ENCODE assay signal across 8 mouse cellular contexts in genomic region chr11:72795455-72796295, GRCm38 (mm10). TPM values are rescaled to one million over a fixed set of nuclear protein-coding genes. Genes with fewer than 3 reads are reported as not detected.
A peak's percentile ranks its signal among the peaks of the same experiment; 100 is the strongest.
DNase-seq lines count a peak whose midpoint lies in the region; ATAC-seq and TF ChIP-seq lines count a peak whose summit lies in the region.

Gene Cyb5d2, minus strand, starts transcription at chr11:72796142.
Gene Zzef1, plus strand, starts transcription at chr11:72796226.

- TF ChIP-seq CTCF in G1E (IDR thresholded peaks at IDR 0.05; ENCODE audit: low read depth, low read length), result no peak
- TF ChIP-seq CTCF in layer of hippocampus, adult 2 months (conservative IDR thresholded peaks at IDR 0.05), result 0 out of 2 replicates have a peak, but pooled peaks have one; percentile 6
- no peak for TF ChIP-seq CTCF in lung, embryonic 14.5 days (IDR thresholded peaks at IDR 0.05; ENCODE audit: low read depth)
- TF ChIP-seq CTCF in olfactory bulb, adult 2 months (IDR thresholded peaks at IDR 0.05; ENCODE audit: insufficient read depth, low read depth, low read length), result no peak
- TF ChIP-seq CTCF in thymus, adult 2 months (IDR thresholded peaks at IDR 0.05; ENCODE audit: borderline replicate concordance, control insufficient read depth, extremely low read depth, insufficient read depth, low read length, poor library complexity), result no peak

- peak within 1 kb of the TSS; percentile 98 for H3K4me2 ChIP-seq in forebrain, embryonic 16.5 days (ENCODE audit: low read length)
- peak within 1 kb of the TSS; percentile 66 for H3K4me2 ChIP-seq in lung, embryonic 14.5 days

- H3K27me3 ChIP-seq in G1E (ENCODE audit: insufficient read depth, low read length), result no peaks in the 10 kb centered on the region
- no peaks in the 10 kb centered on the region for H3K27me3 ChIP-seq in forebrain, embryonic 16.5 days (replicated peaks; ENCODE audit: control insufficient read depth, insufficient read depth, low read length)
- H3K27me3 ChIP-seq in lung, embryonic 14.5 days (ENCODE audit: insufficient read depth, low read length), result no peaks in the 10 kb centered on the region
- H3K27me3 ChIP-seq in thymus, adult 2 months (ENCODE audit: control insufficient read depth, insufficient read depth, low read length), result no peaks in the 10 kb centered on the region

- ATAC-seq in G1E (ENCODE audit: extremely low read depth, insufficient number of reproducible peaks, low FRiP score, poor library complexity, severe bottlenecking), result peak; percentile 72
- peak; percentile 96 for ATAC-seq in forebrain, embryonic 16.5 days
- ATAC-seq in lung, embryonic 14.5 days (ENCODE audit: insufficient read depth), result peak; percentile 95

- H3K27ac ChIP-seq in forebrain, embryonic 16.5 days (ENCODE audit: low read length), result peak within 1 kb of the TSS; percentile 86
- peak within 1 kb of the TSS; percentile 94 for H3K27ac ChIP-seq in layer of hippocampus, adult 2 months
- H3K27ac ChIP-seq in lung, embryonic 14.5 days (ENCODE audit: low read depth), result peak within 1 kb of the TSS; percentile 81
- peak within 1 kb of the TSS; percentile 88 for H3K27ac ChIP-seq in olfactory bulb, adult 2 months (ENCODE audit: insufficient read depth, low read depth, low read length)
- peak within 1 kb of the TSS; percentile 57 for H3K27ac ChIP-seq in thymus, adult 2 months (ENCODE audit: control insufficient read depth, insufficient read depth, low read length)

- H3K4me3 ChIP-seq in G1E (ENCODE audit: low read depth, low read length), result peak within 1 kb of the TSS; percentile 100
- peak within 1 kb of the TSS; percentile 75 for H3K4me3 ChIP-seq in forebrain, embryonic 16.5 days (replicated peaks; ENCODE audit: low read length)
- H3K4me3 ChIP-seq in layer of hippocampus, adult 2 months, result peak within 1 kb of the TSS; percentile 97
- H3K4me3 ChIP-seq in lung, embryonic 14.5 days (ENCODE audit: low read depth, low read length), result peak within 1 kb of the TSS; percentile 96
- H3K4me3 ChIP-seq in olfactory bulb, adult 2 months (ENCODE audit: insufficient read depth, low read depth, low read length), result peak within 1 kb of the TSS; percentile 77
- H3K4me3 ChIP-seq in thymus, adult 2 months (ENCODE audit: control insufficient read depth, insufficient read depth, low read length), result peak within 1 kb of the TSS; percentile 79

- TF ChIP-seq POLR2A in olfactory bulb, adult 2 months (IDR thresholded peaks at IDR 0.05; ENCODE audit: insufficient read depth, low read depth, low read length), result peak; percentile 62; the same call in 1 of the 2 replicates
- TF ChIP-seq POLR2A in thymus, adult 2 months (IDR thresholded peaks at IDR 0.05; ENCODE audit: control insufficient read depth, extremely low read depth, insufficient read depth, low read length, poor library complexity), result no peak; the same call in none of the 2 replicates

- peaks cover 16% of the 10 kb centered on the region for H3K4me1 ChIP-seq in G1E (ENCODE audit: insufficient read depth, low read depth, low read length)
- peaks cover 15% of the 10 kb centered on the region for H3K4me1 ChIP-seq in forebrain, embryonic 16.5 days (replicated peaks; ENCODE audit: control insufficient read depth, insufficient read depth, low read length)
- H3K4me1 ChIP-seq in lung, embryonic 14.5 days (ENCODE audit: insufficient read depth), result no peaks in the 10 kb centered on the region
- no peaks in the 10 kb centered on the region for H3K4me1 ChIP-seq in olfactory bulb, adult 2 months (ENCODE audit: control insufficient read depth, insufficient read depth, low read length)
- 0 out of 2 replicates have a peak, but pooled peaks cover 2% of the 10 kb centered on the region for H3K4me1 ChIP-seq in thymus, adult 2 months (replicated peaks; ENCODE audit: control insufficient read depth, insufficient read depth, low read length)

- under 1% methylated on average over 69 of the region's 69 CpGs for WGBS in forebrain, embryonic 16.5 days
- whole genome bisulfite sequencing in lung, embryonic 14.5 days, result under 1% methylated on average over 69 of the region's 69 CpGs
- WGBS in olfactory bulb, adult 2 months, result under 1% methylated on average over 69 of the region's 69 CpGs
- under 1% methylated on average over 69 of the region's 69 CpGs for WGBS in thymus, adult 2 months

- intact Hi-C loops in heart, postnatal 36 days (cut with DNase I), result loop anchor here (5.0 to 10.0 kb wide), 2 partner anchors 188 to 591 kb away; partner anchors contain the start of genes 4933427D14Rik, Gm43951, Txndc17 and Ube2g1

- DNase-seq in G1E (ENCODE audit: low spot score), result peak; percentile 90
- DNase-seq in cerebellum, adult 18-20 months, result peak; percentile 92 to 96
- peak; percentile 90 to 91 for DNase-seq in heart, postnatal 36 days
- DNase-seq in layer of hippocampus, adult 2 months (ENCODE audit: low spot score in 2 of 2), result peak; percentile 91 to 96
- peak; percentile 98 for DNase-seq in lung, embryonic 14.5 days
- peak; percentile 94 for DNase-seq in thymus, adult 2 months

- H3K9ac ChIP-seq in forebrain, embryonic 16.5 days (replicated peaks; ENCODE audit: low read depth, low read length), result peak within 1 kb of the TSS; percentile 88
- H3K9ac ChIP-seq in lung, embryonic 14.5 days, result peak within 1 kb of the TSS; percentile 85

- peaks cover 17% of the 10 kb centered on the region for H3K36me3 ChIP-seq in G1E (replicated peaks)
- no peaks in the 10 kb centered on the region for H3K36me3 ChIP-seq in forebrain, embryonic 16.5 days (ENCODE audit: control insufficient read depth, insufficient read depth)
- H3K36me3 ChIP-seq in lung, embryonic 14.5 days (ENCODE audit: insufficient read depth), result no peaks in the 10 kb centered on the region
- H3K36me3 ChIP-seq in thymus, adult 2 months (ENCODE audit: control insufficient read depth, insufficient read depth, low read length), result no peaks in the 10 kb centered on the region

- no peaks in the 10 kb centered on the region for H3K9me3 ChIP-seq in G1E (replicated peaks)
- no peaks in the 10 kb centered on the region for H3K9me3 ChIP-seq in forebrain, embryonic 16.5 days (ENCODE audit: control insufficient read depth, low read length)
- no peaks in the 10 kb centered on the region for H3K9me3 ChIP-seq in lung, embryonic 14.5 days (ENCODE audit: low read depth, low read length)

RNA-seq across cellular contexts. Expression of gene Cyb5d2, which starts in this region (rescaled TPM):
- 11.7 and 13.2 TPM in 2 replicates for total RNA-seq in G1E (2014; fragmentation: Nextera tagmentation)
- total RNA-seq in G1E (2017), result 6.8 and 8.5 TPM in 2 replicates
- polyA plus RNA-seq in G1E (2012), result 0.43 and 0.57 TPM in 2 replicates
- 7.6 and 7.8 TPM in 2 replicates for polyA plus RNA-seq in forebrain, embryonic 16.5 days (2015; fragmentation: Nextera tagmentation; extraction: Ambion mirVana)
- total RNA-seq in heart, postnatal 36 days (2021), result 10 to 100 TPM; 19.2 to 19.5 TPM
- total RNA-seq in layer of hippocampus, adult 2 months (2021), result 10 to 100 TPM; 17.9 to 19.9 TPM
- 4.3 and 4.7 TPM in 2 replicates for polyA plus RNA-seq in lung, embryonic 14.5 days (2014; fragmentation: Nextera tagmentation; extraction: Ambion mirVana)
- not detected in 2 replicates for polyA plus RNA-seq in olfactory bulb, adult 2 months (2012; ENCODE audit: insufficient read depth, insufficient read length, low replicate concordance, missing spikeins)
- polyA plus RNA-seq in thymus, adult 2 months (2012; rRNA removed), result 3.6 and 4.8 TPM in 2 replicates

RNA-seq across cellular contexts. Expression of gene Zzef1, which starts in this region (rescaled TPM):
- 32.1 and 43.4 TPM in 2 replicates for total RNA-seq in G1E (2014; fragmentation: Nextera tagmentation)
- total RNA-seq in G1E (2017), result 25.5 and 33.2 TPM in 2 replicates
- polyA plus RNA-seq in G1E (2012), result 5.3 and 5.6 TPM in 2 replicates
- polyA plus RNA-seq in forebrain, embryonic 16.5 days (2015; fragmentation: Nextera tagmentation; extraction: Ambion mirVana), result 13.6 and 17.0 TPM in 2 replicates
- total RNA-seq in heart, postnatal 36 days (2021), result 10 to 100 TPM; 21.3 to 22.9 TPM
- 10 to 100 TPM; 47.8 to 49.5 TPM for total RNA-seq in layer of hippocampus, adult 2 months (2021)
- polyA plus RNA-seq in lung, embryonic 14.5 days (2014; fragmentation: Nextera tagmentation; extraction: Ambion mirVana), result 12.2 and 12.6 TPM in 2 replicates
- polyA plus RNA-seq in olfactory bulb, adult 2 months (2012; ENCODE audit: insufficient read depth, insufficient read length, low replicate concordance, missing spikeins), result 28.8 TPM in 1 of 2 replicates, not detected in the other
- polyA plus RNA-seq in thymus, adult 2 months (2012; rRNA removed), result 52.8 and 54.0 TPM in 2 replicates

Comparison
In these comparisons a context has a peak if more than half of its experiments do, and no peak if none do; other contexts are left out.
1. Peak in every context shown above with its lines: DNase-seq, ATAC-seq, H3K4me3 ChIP-seq and H3K27ac ChIP-seq.